Mouse (Mus musculus): ENCODE data around the gene Timm23.

GRCm38 (mm10) chr14:32159150-32159670, 42.5 kb downstream of the Timm23 start:
- no peak for TF ChIP-seq POLR2A (IDR thresholded peaks at IDR 0.05; ENCODE audit: extremely low read depth, insufficient read depth, low read length)
- no peak for TF ChIP-seq CTCF (IDR thresholded peaks at IDR 0.05; ENCODE audit: low read depth, low read length)

All from liver, adult 2 months (tissue).